Mouse (Mus musculus) kidney, postnatal 36 days (tissue): Measurements from ENCODE around the gene Por.
A peak's percentile ranks its signal among the peaks of the same experiment; 100 is the strongest.

Source experiments
- DNase-seq, 2 experiments: peaks; one replicate each; pipeline ENCODE4 v3.0.0; 2021 to 2022; ENCODE audit warnings: mixed read lengths in 2 of 2

Gene Por

GRCm38 (mm10) chr5:135669741-135670275, at the start of gene Por:
Por (plus strand) TSS chr5:135670033.
- peak in 1 of 2 experiments; percentile 67 for DNase-seq

GRCm38 (mm10) chr5:135620526-135620925, 49.3 kb upstream of the Por start:
- DNase-seq = no peak

DNA sequence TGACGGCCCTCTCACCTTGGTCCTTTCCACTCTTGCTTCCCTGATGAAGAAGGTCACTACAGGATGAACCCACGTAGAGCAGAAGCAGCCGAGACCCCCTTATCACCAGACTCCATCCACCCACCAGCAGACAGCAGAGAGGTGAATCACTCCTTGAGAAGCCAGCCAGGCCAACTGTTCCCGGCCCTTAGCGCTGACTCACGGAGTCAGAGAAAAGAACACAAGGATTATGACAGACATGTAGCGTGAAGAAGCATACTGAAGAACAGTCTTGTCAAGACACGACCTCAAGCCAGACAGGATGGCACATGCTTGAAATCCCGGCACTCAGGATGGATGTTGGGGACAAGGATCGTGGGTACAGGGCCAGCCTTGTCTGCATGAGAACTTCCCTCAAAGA, 48.1 kb upstream of the Por start:
- no peak for DNase-seq

DNA sequence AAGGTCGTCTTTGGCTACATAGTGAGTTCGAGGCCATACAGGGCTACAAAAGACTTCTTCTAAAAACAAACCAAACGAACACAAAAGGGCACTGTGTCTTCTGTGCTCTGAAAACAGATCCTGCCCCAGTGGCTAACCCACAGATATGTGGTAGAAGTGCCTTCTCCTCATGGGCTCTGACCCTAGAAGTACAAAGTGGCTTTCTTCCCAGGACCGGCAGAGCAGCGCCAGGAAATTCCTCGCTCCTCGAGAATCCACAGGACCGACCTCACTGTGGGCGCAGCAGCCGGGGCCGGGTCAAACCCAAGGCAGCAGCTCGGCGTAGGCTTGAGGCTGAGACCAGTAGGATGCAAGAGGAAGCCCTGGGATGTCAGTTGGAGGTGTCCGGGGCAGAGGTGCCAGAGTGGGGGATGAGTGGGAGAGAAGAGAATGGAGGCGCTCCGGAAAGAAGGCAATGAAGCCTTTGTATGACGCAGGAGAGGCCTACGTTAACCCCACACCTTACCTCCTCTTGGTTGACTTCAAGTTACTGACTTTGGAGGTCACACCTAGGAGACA, 46.7 kb upstream of the Por start:
- DNase-seq = no peak

DNA sequence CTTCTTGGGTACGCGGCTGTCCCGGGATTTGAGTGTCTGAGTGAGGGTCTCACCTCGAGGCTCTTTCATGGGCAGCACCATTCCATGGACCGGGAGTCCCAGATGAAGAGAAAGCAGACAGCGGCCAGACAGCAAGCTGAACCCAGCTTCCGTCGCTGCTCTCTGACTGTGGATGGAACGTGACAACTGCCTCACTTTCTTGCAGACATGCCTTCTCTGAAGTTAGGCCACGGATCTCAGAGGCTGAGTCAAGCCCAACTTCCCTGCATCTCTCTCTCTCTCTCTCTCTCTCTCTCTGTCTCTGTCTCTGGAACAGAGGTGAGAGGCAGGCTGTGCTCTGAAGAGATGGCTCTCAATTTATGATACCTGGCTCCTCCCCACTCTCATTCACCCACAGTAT, 40.9 kb upstream of the Por start:
- DNase-seq = no peak

DNA sequence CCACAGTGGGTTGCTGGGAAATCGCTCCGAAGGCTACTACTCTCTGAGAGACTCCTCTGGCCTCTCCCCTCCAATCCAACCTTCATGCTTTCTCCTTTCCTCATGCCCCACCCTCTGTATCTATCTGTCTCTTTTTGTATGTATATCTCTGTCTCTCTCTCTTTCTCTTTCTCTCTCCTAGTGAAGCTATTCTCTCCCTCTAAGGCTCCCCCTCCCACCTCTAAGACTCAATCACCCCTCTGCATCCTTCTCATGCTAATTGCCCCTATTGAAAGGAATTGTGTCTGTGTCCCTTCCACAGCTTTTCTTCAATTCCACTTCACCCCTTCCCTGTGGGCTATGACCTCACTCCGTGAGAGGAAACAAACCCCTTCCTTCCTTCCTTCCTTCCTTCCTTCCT, 40.4 kb upstream of the Por start:
- no peak for DNase-seq

- peak; percentile 69 to 85 for DNase-seq
Measured at GRCm38 (mm10) chr5:135630598-135630997, 39.2 kb upstream of the Por start.

DNA sequence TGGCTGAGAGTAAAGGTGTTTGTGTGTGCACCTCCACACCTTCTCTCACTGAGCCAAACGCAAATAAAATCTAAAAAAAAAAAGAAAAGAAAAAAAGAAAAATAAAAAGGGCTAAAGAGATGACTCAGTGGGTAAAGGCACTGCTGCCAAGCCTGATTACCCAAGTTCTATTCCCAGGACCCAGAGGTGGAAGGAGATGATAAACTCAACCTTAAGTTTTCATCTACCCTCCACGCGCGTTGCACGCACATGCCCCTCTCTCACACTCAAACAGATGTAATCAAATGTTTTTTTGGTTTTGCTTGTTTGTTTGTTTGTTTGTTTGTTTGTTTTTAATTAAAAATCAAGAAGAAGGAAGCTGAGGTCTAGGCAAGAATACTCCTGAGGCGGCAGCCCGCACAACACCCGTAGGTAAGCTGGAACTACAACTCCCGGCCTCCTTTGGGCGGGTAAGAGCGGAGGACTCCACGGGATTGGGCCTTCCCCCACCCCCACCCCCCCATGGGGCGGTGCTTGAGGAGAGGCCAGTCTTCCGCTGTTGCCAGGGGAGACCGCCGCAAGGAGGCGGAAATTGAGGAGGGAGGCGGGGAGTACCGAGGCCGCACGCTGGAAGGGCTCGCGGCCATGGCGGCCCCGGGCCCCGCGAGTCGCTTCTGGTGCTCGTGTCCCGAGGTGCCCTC, 37.6 kb upstream of the Por start, which contains the start of gene Rhbdd2:
Gene Rhbdd2 (plus strand): TSS at position 502 of the 680 bp plus-strand sequence.
- peak; percentile 98 to 100 for DNase-seq

- no peak for DNase-seq
Measured at GRCm38 (mm10) chr5:135632797-135633144, 37.1 kb upstream of the Por start.

DNA sequence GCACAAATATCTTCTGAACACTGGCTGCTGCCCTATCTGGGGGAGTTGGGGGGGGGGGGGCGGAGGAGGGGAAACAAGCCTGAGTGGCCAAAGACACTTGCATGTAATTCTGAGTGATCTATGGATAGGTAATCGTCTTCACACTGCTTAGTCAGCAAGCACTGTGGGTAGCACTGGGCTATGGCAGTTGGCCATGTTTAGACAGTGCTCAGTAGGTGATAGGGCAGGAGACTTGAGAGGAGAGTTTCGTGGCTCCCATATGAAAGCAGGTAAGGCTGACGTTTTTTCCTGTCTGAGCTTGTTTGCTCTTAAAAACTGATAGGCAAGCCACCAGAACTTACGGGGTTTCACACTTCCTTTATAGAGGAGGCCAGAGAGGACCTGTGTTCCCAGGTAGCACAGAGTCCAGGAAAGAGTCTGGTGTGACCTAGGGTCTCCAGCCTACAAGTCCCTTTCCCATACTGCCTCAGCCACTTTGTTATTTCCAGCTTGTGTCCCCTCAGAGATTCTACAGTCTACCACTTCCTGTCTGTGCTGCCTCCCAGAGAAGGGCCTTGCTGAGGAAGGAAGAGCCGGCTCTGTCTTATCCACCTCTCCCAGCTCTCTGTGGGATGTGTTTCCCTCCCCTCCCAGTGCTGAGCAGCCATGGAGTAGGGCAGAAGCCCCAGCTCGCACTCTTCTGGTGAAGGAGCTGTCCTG, 29.9 kb upstream of the Por start:
- peak; percentile 41 to 60 for DNase-seq

DNA sequence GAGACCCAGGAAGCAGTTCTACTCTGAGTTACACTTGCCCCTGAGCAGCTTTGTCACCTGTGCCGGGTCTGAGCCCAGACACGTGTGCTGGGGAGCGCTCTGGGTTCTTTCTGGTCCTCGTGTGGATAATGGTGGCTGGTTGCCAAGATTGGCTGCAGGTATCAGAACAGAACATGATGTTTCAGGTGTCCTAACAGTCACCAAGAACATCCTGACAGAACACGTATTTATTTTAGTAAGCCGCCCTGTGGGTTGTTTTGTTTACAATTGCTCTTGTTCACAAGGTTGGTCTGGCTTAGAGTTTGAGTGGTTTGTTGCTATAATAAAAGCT, 29.4 kb upstream of the Por start:
- DNase-seq = no peak

GRCm38 (mm10) chr5:135641028-135641427, 28.8 kb upstream of the Por start:
- DNase-seq = no peak

DNA sequence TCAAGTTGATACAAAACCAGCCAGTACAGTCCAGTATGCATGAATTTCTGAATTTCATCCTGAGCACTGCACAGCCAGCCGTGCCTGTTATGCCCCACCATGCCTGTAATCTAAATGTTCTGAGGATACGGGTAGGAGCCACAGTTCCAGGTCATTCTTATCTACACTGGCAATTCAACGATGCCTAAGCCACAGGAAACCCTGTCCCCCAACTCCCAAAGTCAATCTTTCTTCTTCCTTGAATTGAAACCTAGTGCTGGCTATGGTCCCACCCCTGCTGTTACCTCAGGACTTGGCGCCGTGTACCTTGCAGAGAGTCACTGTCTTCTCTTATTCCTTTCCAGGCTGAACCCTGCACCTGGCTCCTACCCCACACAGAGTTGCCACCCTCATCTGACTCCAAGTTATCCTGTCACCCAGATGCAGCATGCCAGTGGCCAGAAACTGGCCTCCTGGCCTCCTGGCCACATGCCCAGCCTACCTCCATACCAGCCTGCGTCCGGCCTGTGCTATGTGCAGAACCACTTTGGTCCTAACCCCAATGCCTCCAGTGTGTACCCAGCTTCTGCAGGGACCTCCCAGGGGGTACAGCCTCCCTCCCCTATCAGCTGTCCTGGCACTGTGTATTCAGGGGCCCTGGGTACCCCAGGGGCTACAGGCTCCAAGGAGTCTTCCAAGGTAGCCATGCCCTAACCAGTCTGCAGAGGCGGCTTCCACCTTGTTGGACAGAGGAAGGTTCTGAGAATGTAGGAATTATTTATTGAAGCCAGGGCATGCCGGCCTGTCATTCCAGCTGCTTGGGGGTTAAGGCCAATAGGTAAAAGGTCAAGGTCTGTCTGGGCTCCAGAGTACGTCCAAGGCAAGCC, 26.9 kb upstream of the Por start:
- peak; percentile 92 to 93 for DNase-seq

GRCm38 (mm10) chr5:135643552-135643842, 26.3 kb upstream of the Por start:
- no peak for DNase-seq

GRCm38 (mm10) chr5:135643869-135644268, 26.0 kb upstream of the Por start:
- no peak for DNase-seq

DNA sequence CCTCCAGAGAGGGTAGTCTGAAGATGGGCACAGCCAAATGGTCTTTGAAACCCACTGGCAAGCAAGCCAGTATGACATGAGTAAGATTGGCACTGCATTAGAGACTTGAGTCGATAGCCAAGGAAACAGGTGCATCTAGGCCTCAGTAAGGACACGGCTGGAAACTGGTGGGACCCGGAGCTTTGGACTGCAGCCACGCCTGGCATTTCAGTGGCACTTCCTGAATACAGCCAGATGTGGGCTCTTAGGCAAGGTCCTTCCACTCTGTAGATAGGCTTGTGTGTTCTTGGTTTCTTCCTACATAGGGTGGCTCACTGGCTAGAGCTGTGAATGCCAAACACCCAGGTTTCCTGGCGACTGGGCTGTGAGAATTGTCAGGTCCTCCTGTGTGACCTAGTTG, 24.5 kb upstream of the Por start:
- no peak for DNase-seq

DNA sequence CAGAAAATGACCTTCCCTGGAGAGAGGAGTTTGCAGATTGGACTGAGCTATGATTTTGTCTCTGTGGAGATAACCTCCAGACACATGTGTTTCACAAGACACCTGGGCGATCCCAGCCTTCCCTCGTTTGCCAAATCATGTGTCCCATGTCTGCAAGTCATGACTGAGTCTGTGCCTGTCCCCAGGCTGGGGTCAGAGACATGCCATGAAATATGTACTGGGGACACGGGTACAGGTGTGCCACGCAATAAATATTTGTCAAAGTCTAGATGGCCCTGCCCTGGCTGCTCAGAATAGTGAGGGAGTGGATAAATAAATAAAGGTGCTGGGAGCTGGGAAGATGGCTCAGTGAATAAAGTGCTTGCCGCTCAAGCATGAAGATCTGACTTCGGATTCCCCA, 23.8 kb upstream of the Por start:
- no peak for DNase-seq

- DNase-seq = no peak
Measured at GRCm38 (mm10) chr5:135648461-135649308, 21.1 kb upstream of the Por start.

- DNase-seq = no peak
Measured at GRCm38 (mm10) chr5:135649309-135649633, 20.6 kb upstream of the Por start.

DNA sequence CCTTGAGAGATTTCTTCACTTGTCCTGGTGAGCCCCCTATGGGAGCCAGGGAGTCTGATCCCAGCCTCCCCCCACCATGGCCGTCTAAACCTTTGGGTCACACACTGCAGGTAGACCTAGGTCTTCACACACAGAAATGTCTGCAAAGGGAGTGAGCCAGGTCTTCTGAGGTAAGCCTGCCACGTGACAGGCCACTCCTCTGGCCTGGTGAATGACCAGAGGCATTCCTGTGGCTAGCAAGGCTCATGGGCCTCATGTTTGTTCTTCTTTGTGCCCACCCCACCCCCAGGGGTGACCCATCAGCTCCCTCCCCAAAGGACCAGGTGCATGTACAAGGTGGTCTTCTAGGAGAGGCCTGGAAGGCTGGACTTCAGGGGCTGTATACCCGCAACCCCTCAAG, 18.3 kb upstream of the Por start:
- no peak for DNase-seq

GRCm38 (mm10) chr5:135653209-135653608, 16.6 kb upstream of the Por start:
- no peak for DNase-seq

GRCm38 (mm10) chr5:135656046-135656445, 13.8 kb upstream of the Por start:
- no peak for DNase-seq

GRCm38 (mm10) chr5:135657128-135657527, 12.7 kb upstream of the Por start:
- no peak for DNase-seq
